18 mouse cellular contexts compared by ENCODE assay signal in the genomic region with DNA sequence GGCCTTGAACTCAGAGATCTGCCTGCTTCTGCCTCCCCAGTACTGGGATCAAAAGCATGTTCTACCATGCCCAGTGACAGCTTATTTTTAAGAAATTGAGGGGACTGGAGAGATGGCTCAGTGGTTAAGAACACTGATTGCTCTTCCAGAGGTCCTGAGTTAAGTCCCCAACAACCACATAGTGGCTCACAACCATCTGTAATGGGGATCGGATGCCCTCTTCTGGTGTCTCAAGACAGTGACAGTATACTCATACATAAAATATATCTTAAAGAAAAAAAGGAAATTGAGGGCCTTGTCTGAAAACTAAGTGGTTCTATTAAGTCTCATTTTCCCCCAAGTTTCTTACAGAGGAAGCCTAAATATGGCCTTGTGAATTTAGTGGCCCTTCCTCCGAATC. TPM values are rescaled to one million over a fixed set of nuclear protein-coding genes. Genes with fewer than 3 reads are reported as not detected.
DNase-seq lines count a peak whose midpoint lies in the region; ATAC-seq and TF ChIP-seq lines count a peak whose summit lies in the region.
"Had no signal": no experiment of that assay in that cellular context is flagged by ENCODE, and none has a peak within 500 bp of the region (broad histone marks: within the 10 kb centered on the region; RNA-seq: fewer than 3 reads in every experiment).

No protein-coding gene starts in this region.

- no peaks in the 10 kb centered on the region for H3K4me1 ChIP-seq in kidney, postnatal 0 days (replicated peaks; ENCODE audit: insufficient read depth, low read length)
- no peaks in the 10 kb centered on the region for H3K4me1 ChIP-seq in midbrain, postnatal 0 days (ENCODE audit: insufficient read depth, low read length)
- 0 out of 2 replicates have a peak, but pooled peaks cover 2% of the 10 kb centered on the region for H3K4me1 ChIP-seq in midbrain, embryonic 14.5 days (ENCODE audit: control insufficient read depth, insufficient read depth, low read length)

- no peaks in the 10 kb centered on the region for H3K36me3 ChIP-seq in kidney, postnatal 0 days (ENCODE audit: insufficient read depth, low read length)
- H3K36me3 ChIP-seq in midbrain, postnatal 0 days (ENCODE audit: insufficient read depth, low read length): no peaks in the 10 kb centered on the region
- peaks cover 2% of the 10 kb centered on the region; the same call in 1 of the 2 replicates for H3K36me3 ChIP-seq in midbrain, embryonic 14.5 days (ENCODE audit: control insufficient read depth, insufficient read depth, low read length)

- H3K4me3 ChIP-seq in kidney, postnatal 0 days (replicated peaks; ENCODE audit: low read depth, low read length): no peak overlapping the region
- H3K4me3 ChIP-seq in midbrain, postnatal 0 days (ENCODE audit: low read depth, low read length): no peak overlapping the region
- H3K4me3 ChIP-seq in midbrain, embryonic 14.5 days (replicated peaks; ENCODE audit: low read depth, low read length): no peak overlapping the region
- H3K4me3 ChIP-seq: forebrain, embryonic 13.5 days had no signal

- TF ChIP-seq CTCF in kidney, postnatal 0 days (IDR thresholded peaks at IDR 0.05; ENCODE audit: low read depth): peak; percentile 32; the same call in 1 of the 2 replicates
- peak; percentile 44 for TF ChIP-seq CTCF in midbrain, postnatal 0 days (IDR thresholded peaks at IDR 0.05)

- no peak overlapping the region for H3K4me2 ChIP-seq in kidney, postnatal 0 days (ENCODE audit: low read length)
- H3K4me2 ChIP-seq in midbrain, postnatal 0 days (ENCODE audit: low read depth, low read length, poor library complexity, severe bottlenecking): no peak overlapping the region
- H3K4me2 ChIP-seq in midbrain, embryonic 14.5 days (ENCODE audit: low read length): no peak overlapping the region
- H3K4me2 ChIP-seq: forebrain, embryonic 13.5 days; heart, embryonic 11.5 days; midbrain, embryonic 11.5 days had no signal

- no peaks in the 10 kb centered on the region for H3K9me3 ChIP-seq in kidney, postnatal 0 days (replicated peaks; ENCODE audit: low read length)
- H3K9me3 ChIP-seq in midbrain, postnatal 0 days (ENCODE audit: low read length): no peaks in the 10 kb centered on the region
- H3K9me3 ChIP-seq in midbrain, embryonic 14.5 days (ENCODE audit: control insufficient read depth, low read length): no peaks in the 10 kb centered on the region
- H3K9me3 ChIP-seq: forebrain, embryonic 13.5 days had no signal

- WGBS in kidney, postnatal 0 days: 79% methylated on average over 2 of the region's 2 CpGs
- 83% methylated on average over 2 of the region's 2 CpGs for WGBS in midbrain, postnatal 0 days
- 88% methylated on average over 2 of the region's 2 CpGs for WGBS in midbrain, embryonic 14.5 days

- ATAC-seq in kidney, postnatal 0 days (replicated peaks; ENCODE audit: low FRiP score, low read depth): no peak
- no peak for ATAC-seq in midbrain, postnatal 0 days (ENCODE audit: low FRiP score)
- ATAC-seq in midbrain, embryonic 14.5 days (ENCODE audit: low FRiP score, low TSS enrichment): no peak
- ATAC-seq: forebrain, embryonic 13.5 days; hindbrain, embryonic 16.5 days had no signal

- no peaks in the 10 kb centered on the region for H3K27me3 ChIP-seq in kidney, postnatal 0 days (ENCODE audit: insufficient read depth, low read length)
- H3K27me3 ChIP-seq in midbrain, postnatal 0 days (ENCODE audit: insufficient read depth, low read length): no peaks in the 10 kb centered on the region
- no peaks in the 10 kb centered on the region for H3K27me3 ChIP-seq in midbrain, embryonic 14.5 days (ENCODE audit: control insufficient read depth, insufficient read depth, low read length)
- H3K27me3 ChIP-seq: forebrain, embryonic 13.5 days had no signal

- no peak overlapping the region for H3K27ac ChIP-seq in kidney, postnatal 0 days
- no peak overlapping the region for H3K27ac ChIP-seq in midbrain, postnatal 0 days (ENCODE audit: low read depth, low read length)
- H3K27ac ChIP-seq in midbrain, embryonic 14.5 days (replicated peaks; ENCODE audit: low read depth, low read length): no peak overlapping the region
- H3K27ac ChIP-seq: forebrain, embryonic 13.5 days had no signal

- no peak for DNase-seq in kidney, postnatal 0 days (ENCODE audit: low spot score)
- DNase-seq in kidney, adult 18-20 months: no peak
- no peak for DNase-seq in midbrain, postnatal 0 days (ENCODE audit: low spot score)
- no peak for DNase-seq in midbrain, embryonic 14.5 days
- DNase-seq in R1 (ENCODE audit: low read depth, low spot score): peak; percentile 54
- no peak for DNase-seq in embryo, embryonic 9.5 days (ENCODE audit: extremely low spot score)
- DNase-seq in right cerebral cortex, postnatal 36 days (ENCODE audit: low spot score in 2 of 2): no peak
- DNase-seq: adrenal gland, postnatal 25 days; cerebellum, adult 8-10 months; cerebellum, postnatal 36 days; embryo, embryonic 11 days; kidney, adult 11 months; kidney, postnatal 10 days; lung, postnatal 10 days had no signal

- H3K9ac ChIP-seq in kidney, postnatal 0 days (ENCODE audit: low read depth, low read length): no peak overlapping the region
- H3K9ac ChIP-seq in midbrain, postnatal 0 days (replicated peaks; ENCODE audit: low read length, poor library complexity, severe bottlenecking): no peak overlapping the region
- no peak overlapping the region for H3K9ac ChIP-seq in midbrain, embryonic 14.5 days (replicated peaks; ENCODE audit: low read length)
- H3K9ac ChIP-seq: forebrain, embryonic 13.5 days had no signal

RNA-seq across cellular contexts. Expression of a gene that starts 10.3 kb away (rescaled TPM):
- polyA plus RNA-seq in kidney, postnatal 0 days (2015; fragmentation: Nextera tagmentation; extraction: Ambion mirVana): 38.8 and 39.8 TPM in 2 replicates
- total RNA-seq in midbrain, postnatal 0 days (2014; rRNA removed): 31.4 and 40.6 TPM in 2 replicates
- polyA plus RNA-seq in midbrain, postnatal 0 days (2015; fragmentation: Nextera tagmentation; extraction: Ambion mirVana): 29.7 and 30.9 TPM in 2 replicates
- 58.9 and 69.9 TPM in 2 replicates for polyA plus RNA-seq in midbrain, embryonic 14.5 days (2014; fragmentation: Nextera tagmentation; extraction: Ambion mirVana)

RNA-seq across cellular contexts. Expression of a gene that starts 10.6 kb away (rescaled TPM):
- polyA plus RNA-seq in kidney, postnatal 0 days (2015; fragmentation: Nextera tagmentation; extraction: Ambion mirVana): 187 and 206 TPM in 2 replicates
- 280 and 374 TPM in 2 replicates for total RNA-seq in midbrain, postnatal 0 days (2014; rRNA removed)
- polyA plus RNA-seq in midbrain, postnatal 0 days (2015; fragmentation: Nextera tagmentation; extraction: Ambion mirVana): 111 and 125 TPM in 2 replicates
- 225 and 342 TPM in 2 replicates for polyA plus RNA-seq in midbrain, embryonic 14.5 days (2014; fragmentation: Nextera tagmentation; extraction: Ambion mirVana)

RNA-seq across cellular contexts. Expression of a gene that starts 40.1 kb away (rescaled TPM):
- 16.4 and 19.4 TPM in 2 replicates for polyA plus RNA-seq in kidney, postnatal 0 days (2015; fragmentation: Nextera tagmentation; extraction: Ambion mirVana)
- total RNA-seq in midbrain, postnatal 0 days (2014; rRNA removed): 38.8 and 40.2 TPM in 2 replicates
- polyA plus RNA-seq in midbrain, postnatal 0 days (2015; fragmentation: Nextera tagmentation; extraction: Ambion mirVana): 32.7 and 37.5 TPM in 2 replicates
- 29.6 and 31.1 TPM in 2 replicates for polyA plus RNA-seq in midbrain, embryonic 14.5 days (2014; fragmentation: Nextera tagmentation; extraction: Ambion mirVana)
